Mouse (Mus musculus): ENCODE results near the gene Epb42. TPM values are rescaled to one million over a fixed set of nuclear protein-coding genes. Genes with fewer than 3 reads are reported as not detected.
"Not testable (repeated sequence)": the region's sequence is repeated elsewhere in the genome, so short reads cannot be mapped to it uniquely, and the experiment has no call there.

The Epb42 gene
- polyA plus RNA-seq, 1 experiment, result not detected

GRCm38 (mm10) chr2:121006986-121007385, 29.9 kb downstream of the Epb42 start:
- no peaks in the 10 kb centered on the region for H3K27me3 ChIP-seq (ENCODE audit: control insufficient read depth, insufficient read depth, low read length, poor library complexity, severe bottlenecking)
- H3K9me3 ChIP-seq (replicated peaks; ENCODE audit: control insufficient read depth, insufficient read depth, low read length, poor library complexity, severe bottlenecking), result no peaks in the 10 kb centered on the region
- no peak overlapping the region for H3K9ac ChIP-seq (ENCODE audit: low read depth, poor library complexity, severe bottlenecking)
- no peaks in the 10 kb centered on the region for H3K4me1 ChIP-seq (ENCODE audit: control insufficient read depth, insufficient read depth, low read length)
- no peaks in the 10 kb centered on the region for H3K36me3 ChIP-seq (ENCODE audit: control insufficient read depth, insufficient read depth, low read length, poor library complexity, severe bottlenecking)
- no peak for TF ChIP-seq CTCF (IDR thresholded peaks at IDR 0.05; ENCODE audit: low read depth, low read length)
- TF ChIP-seq EP300 (IDR thresholded peaks at IDR 0.05; ENCODE audit: insufficient read depth, low read depth, low read length), result no peak
- no peak for TF ChIP-seq POLR2A (IDR thresholded peaks at IDR 0.05; ENCODE audit: insufficient read depth, low read length)
- no peak overlapping the region for H3K4me3 ChIP-seq (ENCODE audit: low read depth, low read length)
- H3K27ac ChIP-seq (ENCODE audit: insufficient read depth, low read length), result no peak overlapping the region

- TF ChIP-seq EP300 (IDR thresholded peaks at IDR 0.05; ENCODE audit: insufficient read depth, low read depth, low read length) (no peak), CTCF (IDR thresholded peaks at IDR 0.05; ENCODE audit: low read depth, low read length) (no peak), POLR2A (IDR thresholded peaks at IDR 0.05; ENCODE audit: insufficient read depth, low read length) (no peak)
- Histone ChIP-seq H3K9ac (ENCODE audit: low read depth, poor library complexity, severe bottlenecking) (no peak overlapping the region), H3K4me3 (ENCODE audit: low read depth, low read length) (no peak overlapping the region), H3K27me3 (ENCODE audit: control insufficient read depth, insufficient read depth, low read length, poor library complexity, severe bottlenecking) (no peaks in the 10 kb centered on the region), H3K36me3 (ENCODE audit: control insufficient read depth, insufficient read depth, low read length, poor library complexity, severe bottlenecking) (no peaks in the 10 kb centered on the region), H3K4me1 (ENCODE audit: control insufficient read depth, insufficient read depth, low read length) (no peaks in the 10 kb centered on the region), H3K27ac (ENCODE audit: insufficient read depth, low read length) (no peak overlapping the region), H3K9me3 (replicated peaks; ENCODE audit: control insufficient read depth, insufficient read depth, low read length, poor library complexity, severe bottlenecking) (no peaks in the 10 kb centered on the region)
Observed at GRCm38 (mm10) chr2:121004018-121004811, 32.7 kb downstream of the Epb42 start.

GRCm38 (mm10) chr2:121003586-121003985, 33.3 kb downstream of the Epb42 start:
- H3K36me3 ChIP-seq (ENCODE audit: control insufficient read depth, insufficient read depth, low read length, poor library complexity, severe bottlenecking), result no peaks in the 10 kb centered on the region
- no peak overlapping the region for H3K4me3 ChIP-seq (ENCODE audit: low read depth, low read length)
- no peak overlapping the region for H3K9ac ChIP-seq (ENCODE audit: low read depth, poor library complexity, severe bottlenecking)
- TF ChIP-seq POLR2A (IDR thresholded peaks at IDR 0.05; ENCODE audit: insufficient read depth, low read length), result no peak
- TF ChIP-seq CTCF (IDR thresholded peaks at IDR 0.05; ENCODE audit: low read depth, low read length), result peak; percentile 37
- no peak for TF ChIP-seq EP300 (IDR thresholded peaks at IDR 0.05; ENCODE audit: insufficient read depth, low read depth, low read length)
- H3K4me1 ChIP-seq (ENCODE audit: control insufficient read depth, insufficient read depth, low read length), result no peaks in the 10 kb centered on the region
- no peaks in the 10 kb centered on the region for H3K9me3 ChIP-seq (replicated peaks; ENCODE audit: control insufficient read depth, insufficient read depth, low read length, poor library complexity, severe bottlenecking)
- no peak overlapping the region for H3K27ac ChIP-seq (ENCODE audit: insufficient read depth, low read length)
- H3K27me3 ChIP-seq (ENCODE audit: control insufficient read depth, insufficient read depth, low read length, poor library complexity, severe bottlenecking), result no peaks in the 10 kb centered on the region

- Histone ChIP-seq H3K4me1 (ENCODE audit: control insufficient read depth, insufficient read depth, low read length) (no peaks in the 10 kb centered on the region), H3K9me3 (replicated peaks; ENCODE audit: control insufficient read depth, insufficient read depth, low read length, poor library complexity, severe bottlenecking) (no peaks in the 10 kb centered on the region)
Observed at GRCm38 (mm10) chr2:120998863-120999262, 38.0 kb downstream of the Epb42 start.

GRCm38 (mm10) chr2:120996607-120997006, 40.3 kb downstream of the Epb42 start:
- not testable (repeated sequence) for H3K36me3 ChIP-seq (ENCODE audit: control insufficient read depth, insufficient read depth, low read length, poor library complexity, severe bottlenecking); H3K27ac ChIP-seq (ENCODE audit: insufficient read depth, low read length); H3K27me3 ChIP-seq (ENCODE audit: control insufficient read depth, insufficient read depth, low read length, poor library complexity, severe bottlenecking); H3K9ac ChIP-seq (ENCODE audit: low read depth, poor library complexity, severe bottlenecking); H3K9me3 ChIP-seq (replicated peaks; ENCODE audit: control insufficient read depth, insufficient read depth, low read length, poor library complexity, severe bottlenecking); H3K4me3 ChIP-seq (ENCODE audit: low read depth, low read length); H3K4me1 ChIP-seq (ENCODE audit: control insufficient read depth, insufficient read depth, low read length)

More at GRCm38 (mm10) chr2:120998863-120999262, 38.0 kb downstream of the Epb42 start:
- H3K27ac ChIP-seq (ENCODE audit: insufficient read depth, low read length), result no peak overlapping the region
- no peak overlapping the region for H3K4me3 ChIP-seq (ENCODE audit: low read depth, low read length)
- no peaks in the 10 kb centered on the region for H3K36me3 ChIP-seq (ENCODE audit: control insufficient read depth, insufficient read depth, low read length, poor library complexity, severe bottlenecking)
- no peak for TF ChIP-seq EP300 (IDR thresholded peaks at IDR 0.05; ENCODE audit: insufficient read depth, low read depth, low read length)
- no peak for TF ChIP-seq CTCF (IDR thresholded peaks at IDR 0.05; ENCODE audit: low read depth, low read length)
- no peak for TF ChIP-seq POLR2A (IDR thresholded peaks at IDR 0.05; ENCODE audit: insufficient read depth, low read length)
- no peak overlapping the region for H3K9ac ChIP-seq (ENCODE audit: low read depth, poor library complexity, severe bottlenecking)
- H3K27me3 ChIP-seq (ENCODE audit: control insufficient read depth, insufficient read depth, low read length, poor library complexity, severe bottlenecking), result no peaks in the 10 kb centered on the region

DNA sequence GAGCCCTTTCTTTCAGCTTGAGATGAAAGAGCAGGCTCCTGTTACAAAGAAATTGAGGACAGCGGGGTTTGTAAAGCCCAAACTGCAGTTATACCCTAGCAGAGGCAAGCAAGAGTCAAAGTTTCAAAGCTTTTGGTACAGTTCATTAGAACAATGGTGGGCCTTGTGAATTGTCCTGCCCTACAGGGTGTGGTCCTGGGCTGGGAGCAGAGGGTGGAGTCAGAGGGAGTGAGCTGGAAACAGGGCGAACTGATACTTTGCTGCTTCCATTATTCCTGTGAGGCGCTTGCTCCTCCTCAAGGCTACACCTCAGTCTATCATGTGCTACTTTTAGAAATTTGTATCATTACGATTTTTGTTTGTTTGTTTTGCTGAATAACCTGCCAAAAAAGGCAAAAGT, 45.7 kb downstream of the Epb42 start:
- Histone ChIP-seq H3K4me1 (ENCODE audit: control insufficient read depth, insufficient read depth, low read length) (no peaks in the 10 kb centered on the region), H3K27me3 (ENCODE audit: control insufficient read depth, insufficient read depth, low read length, poor library complexity, severe bottlenecking) (no peaks in the 10 kb centered on the region), H3K36me3 (ENCODE audit: control insufficient read depth, insufficient read depth, low read length, poor library complexity, severe bottlenecking) (no peaks in the 10 kb centered on the region), H3K9me3 (replicated peaks; ENCODE audit: control insufficient read depth, insufficient read depth, low read length, poor library complexity, severe bottlenecking) (no peaks in the 10 kb centered on the region), H3K9ac (ENCODE audit: low read depth, poor library complexity, severe bottlenecking) (no peak overlapping the region), H3K27ac (ENCODE audit: insufficient read depth, low read length) (no peak overlapping the region), H3K4me3 (ENCODE audit: low read depth, low read length) (no peak overlapping the region)
- TF ChIP-seq CTCF (IDR thresholded peaks at IDR 0.05; ENCODE audit: low read depth, low read length) (no peak), EP300 (IDR thresholded peaks at IDR 0.05; ENCODE audit: insufficient read depth, low read depth, low read length) (peak; percentile 45; the same call in 1 of the 2 replicates), POLR2A (IDR thresholded peaks at IDR 0.05; ENCODE audit: insufficient read depth, low read length) (no peak)
